Comparison of ENCODE assay signal across 8 mouse cellular contexts in genomic region chr17:88441432-88442174, GRCm38 (mm10). TPM values are rescaled to one million over a fixed set of nuclear protein-coding genes. Genes with fewer than 3 reads are reported as not detected.
DNase-seq lines count a peak whose midpoint lies in the region; TF ChIP-seq lines count a peak whose summit lies in the region.

No protein-coding gene starts in this region.

- peak overlapping the region; percentile 82 for H3K4me3 ChIP-seq in cerebellum, adult 2 months (replicated peaks; ENCODE audit: insufficient read depth, low read depth, low read length)
- peak overlapping the region; percentile 81 for H3K4me3 ChIP-seq in hindbrain, embryonic 10.5 days

- TF ChIP-seq CTCF in cerebellum, adult 2 months (IDR thresholded peaks at IDR 0.05; ENCODE audit: borderline replicate concordance, insufficient read depth, low read depth, low read length), result no peak

- under 1% methylated on average over 48 of the region's 48 CpGs for WGBS in cerebellum, adult 2 months
- under 1% methylated on average over 48 of the region's 48 CpGs for WGBS in hindbrain, embryonic 10.5 days

- no peaks in the 10 kb centered on the region for H3K36me3 ChIP-seq in hindbrain, embryonic 10.5 days

- no peaks in the 10 kb centered on the region for H3K9me3 ChIP-seq in hindbrain, embryonic 10.5 days

- peaks cover 4% of the 10 kb centered on the region; the same call in 1 of the 2 replicates for H3K4me1 ChIP-seq in cerebellum, adult 2 months (ENCODE audit: control insufficient read depth, insufficient read depth, low read length)
- H3K4me1 ChIP-seq in hindbrain, embryonic 10.5 days (replicated peaks), result peaks cover 23% of the 10 kb centered on the region

- no peaks in the 10 kb centered on the region for H3K27me3 ChIP-seq in cerebellum, adult 2 months (ENCODE audit: control insufficient read depth, insufficient read depth, low read length)
- H3K27me3 ChIP-seq in hindbrain, embryonic 10.5 days (ENCODE audit: insufficient read depth, poor library complexity, severe bottlenecking), result peaks cover 8% of the 10 kb centered on the region; the same call in 1 of the 2 replicates

- no peak for TF ChIP-seq POLR2A in cerebellum, adult 2 months (IDR thresholded peaks at IDR 0.05; ENCODE audit: borderline replicate concordance, insufficient read depth, low read length)

- H3K27ac ChIP-seq in cerebellum, adult 2 months (ENCODE audit: insufficient read depth, low read length), result peak overlapping the region; percentile 84
- peak overlapping the region; percentile 97 for H3K27ac ChIP-seq in hindbrain, embryonic 10.5 days

- DNase-seq in MEL-GATA-1-ER (ENCODE audit: extremely low read depth, low read depth), result peak; percentile 88
- DNase-seq in cerebellum, adult 2 months, result peak; percentile 77 to 87
- DNase-seq in forelimb bud, embryonic 11.5 days (ENCODE audit: low read depth, low spot score), result peak; percentile 70
- DNase-seq in hindbrain, embryonic 10.5 days (ENCODE audit: low spot score), result peak; percentile 83
- peak; percentile 59 to 70 for DNase-seq in layer of hippocampus, postnatal 10 days (ENCODE audit: low spot score in 2 of 2)
- peak; percentile 70 for DNase-seq in lung, postnatal 10 days
- DNase-seq in retina, embryonic 14.5 days (ENCODE audit: low spot score), result peak; percentile 80
- peak; percentile 72 to 74 for DNase-seq in thymus, postnatal 36 days

RNA-seq across cellular contexts. Expression of gene Foxn2, which starts 1.1 kb away (rescaled TPM):
- polyA plus RNA-seq in cerebellum, adult 2 months (2012; rRNA removed), result 20.1 and 21.5 TPM in 2 replicates
- 10.3 and 14.9 TPM in 2 replicates for polyA plus RNA-seq in hindbrain, embryonic 10.5 days (2016; fragmentation: Nextera tagmentation; extraction: Ambion mirVana)
- total RNA-seq in layer of hippocampus, postnatal 10 days (2021), result 10 to 100 TPM; 15.6 to 17.4 TPM

Comparison
In these comparisons a context has a peak if more than half of its experiments do, and no peak if none do; other contexts are left out.
1. Peak in every context shown above with its lines: DNase-seq, H3K4me3 ChIP-seq and H3K27ac ChIP-seq.